Comparison of ENCODE assay signal across 14 mouse cellular contexts in the genomic region with DNA sequence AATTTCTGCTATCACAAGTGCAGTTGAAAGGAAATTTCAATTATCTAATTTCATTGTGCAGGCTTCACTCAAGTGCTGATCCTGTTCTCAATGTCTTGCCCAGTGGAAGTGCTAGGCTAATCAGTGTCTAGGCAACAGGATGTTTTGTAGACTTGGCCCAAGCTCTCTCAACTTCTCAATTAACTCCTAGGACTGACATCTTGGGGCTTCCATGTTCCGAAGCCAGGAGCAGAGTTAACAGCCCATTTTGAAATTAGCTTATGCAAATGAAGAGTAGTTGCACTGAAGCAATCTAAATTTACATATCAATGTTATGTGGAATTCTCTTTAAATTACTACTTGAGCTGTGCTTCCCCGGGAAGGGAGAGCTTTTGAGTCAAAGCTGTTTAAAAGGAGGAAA.
A peak's percentile ranks its signal among the peaks of the same experiment; 100 is the strongest.
DNase-seq lines count a peak whose midpoint lies in the region; ATAC-seq lines count a peak whose summit lies in the region.
"Had no signal": no experiment of that assay in that cellular context is flagged by ENCODE, and none has a peak within 500 bp of the region (broad histone marks: within the 10 kb centered on the region; RNA-seq: fewer than 3 reads in every experiment).

No protein-coding gene starts in this region.

- H3K4me2 ChIP-seq in forebrain, embryonic 12.5 days = no peak overlapping the region
- H3K4me2 ChIP-seq in hindbrain, embryonic 16.5 days (ENCODE audit: low read length) = no peak overlapping the region
- H3K4me2 ChIP-seq in neural tube, embryonic 14.5 days (ENCODE audit: low read depth, low read length) = no peak overlapping the region
- H3K4me2 ChIP-seq: heart, embryonic 11.5 days; liver, embryonic 13.5 days had no signal

- H3K27me3 ChIP-seq in forebrain, embryonic 12.5 days = peaks cover 13% of the 10 kb centered on the region
- H3K27me3 ChIP-seq in hindbrain, embryonic 16.5 days (replicated peaks; ENCODE audit: control insufficient read depth, insufficient read depth, low read length) = no peaks in the 10 kb centered on the region
- H3K27me3 ChIP-seq in neural tube, embryonic 14.5 days (ENCODE audit: control insufficient read depth, insufficient read depth, low read length) = no peaks in the 10 kb centered on the region
- H3K27me3 ChIP-seq: liver, embryonic 13.5 days had no signal

- no peaks in the 10 kb centered on the region for H3K36me3 ChIP-seq in forebrain, embryonic 12.5 days (replicated peaks)
- no peaks in the 10 kb centered on the region for H3K36me3 ChIP-seq in hindbrain, embryonic 16.5 days (ENCODE audit: control insufficient read depth, insufficient read depth, low read length)
- no peaks in the 10 kb centered on the region for H3K36me3 ChIP-seq in neural tube, embryonic 14.5 days (ENCODE audit: control insufficient read depth, insufficient read depth, low read length)
- H3K36me3 ChIP-seq: liver, embryonic 13.5 days had no signal

- H3K9me3 ChIP-seq in forebrain, embryonic 12.5 days = no peaks in the 10 kb centered on the region
- no peaks in the 10 kb centered on the region for H3K9me3 ChIP-seq in hindbrain, embryonic 16.5 days (ENCODE audit: control insufficient read depth, low read length)
- H3K9me3 ChIP-seq in neural tube, embryonic 14.5 days (ENCODE audit: control insufficient read depth, low read length) = no peaks in the 10 kb centered on the region
- H3K9me3 ChIP-seq: liver, embryonic 13.5 days had no signal

- H3K4me1 ChIP-seq in forebrain, embryonic 12.5 days = peaks cover 7% of the 10 kb centered on the region
- no peaks in the 10 kb centered on the region; the same call in 1 of the 2 replicates for H3K4me1 ChIP-seq in hindbrain, embryonic 16.5 days (ENCODE audit: control insufficient read depth, insufficient read depth, low read depth, low read length)
- no peaks in the 10 kb centered on the region for H3K4me1 ChIP-seq in neural tube, embryonic 14.5 days (ENCODE audit: control insufficient read depth, insufficient read depth, low read length)
- H3K4me1 ChIP-seq: liver, embryonic 13.5 days had no signal

- 14% methylated on average over 2 of the region's 2 CpGs for WGBS in forebrain, embryonic 12.5 days
- 12% methylated on average over 2 of the region's 2 CpGs for WGBS in hindbrain, embryonic 16.5 days
- WGBS in neural tube, embryonic 14.5 days = 17% methylated on average over 2 of the region's 2 CpGs

- intact Hi-C loops in left cerebral cortex, postnatal 14 days (cut with DNase I) = no loop called here
- intact Hi-C loops in heart, postnatal 25 days (cut with DNase I) = no loop called here

- no peak overlapping the region for H3K9ac ChIP-seq in forebrain, embryonic 12.5 days
- H3K9ac ChIP-seq in hindbrain, embryonic 16.5 days (ENCODE audit: low read depth, low read length) = no peak overlapping the region
- H3K9ac ChIP-seq in neural tube, embryonic 14.5 days (replicated peaks; ENCODE audit: low read depth, low read length) = no peak overlapping the region
- H3K9ac ChIP-seq: liver, embryonic 13.5 days had no signal

- ATAC-seq in forebrain, embryonic 12.5 days (ENCODE audit: low FRiP score) = peak; percentile 93
- ATAC-seq in hindbrain, embryonic 16.5 days = peak; percentile 87
- peak; percentile 80; the same call in 1 of the 2 replicates for ATAC-seq in neural tube, embryonic 14.5 days (ENCODE audit: low read depth)

- H3K27ac ChIP-seq in forebrain, embryonic 12.5 days = no peak overlapping the region
- H3K27ac ChIP-seq in hindbrain, embryonic 16.5 days (ENCODE audit: low read depth, low read length) = no peak overlapping the region
- H3K27ac ChIP-seq in neural tube, embryonic 14.5 days (ENCODE audit: low read depth, low read length) = no peak overlapping the region
- H3K27ac ChIP-seq: liver, embryonic 13.5 days had no signal

- peak; percentile 25 for DNase-seq in right cerebral cortex, adult 18-20 months
- no peak for DNase-seq in right cerebral cortex, postnatal 4 days
- no peak for DNase-seq in left cerebral cortex, postnatal 14 days (ENCODE audit: low spot score in 2 of 2)
- no peak for DNase-seq in heart, postnatal 25 days (ENCODE audit: low spot score)
- no peak for DNase-seq in c-Kit-positive CD71-positive TER-119-positive erythroid progenitor cells, embryonic 14.5 days (ENCODE audit: low spot score)
- DNase-seq: adrenal gland, adult 2 months; cerebellum, postnatal 25 days; gastrocnemius, postnatal 14 days; liver, embryonic 13.5 days; lung, postnatal 10 days had no signal

- no peak overlapping the region for H3K4me3 ChIP-seq in forebrain, embryonic 12.5 days (replicated peaks)
- H3K4me3 ChIP-seq in hindbrain, embryonic 16.5 days (ENCODE audit: low read length) = no peak overlapping the region
- H3K4me3 ChIP-seq in neural tube, embryonic 14.5 days (ENCODE audit: low read depth, low read length) = no peak overlapping the region
- H3K4me3 ChIP-seq: liver, embryonic 13.5 days had no signal
